Mouse (Mus musculus): ENCODE measurements around the gene Trip10. TPM values are rescaled to one million over a fixed set of nuclear protein-coding genes. Genes with fewer than 3 reads are reported as not detected.

The Trip10 gene
- polyA plus RNA-seq, 1 experiment: not detected

GRCm38 (mm10) chr17:57290671-57291055, 41.4 kb downstream of the Trip10 start:
- no peak for TF ChIP-seq POLR2A (IDR thresholded peaks at IDR 0.05; ENCODE audit: insufficient read depth, low read depth, low read length)
- TF ChIP-seq CTCF (IDR thresholded peaks at IDR 0.05; ENCODE audit: insufficient read depth, low read depth, low read length): no peak
- 83% methylated on average over 7 of the region's 7 CpGs for WGBS
- Histone ChIP-seq H3K27ac (ENCODE audit: insufficient read depth, low read depth, low read length) (no peak overlapping the region), H3K4me1 (ENCODE audit: control insufficient read depth, insufficient read depth, low read length) (no peaks in the 10 kb centered on the region), H3K4me3 (ENCODE audit: insufficient read depth, low read depth, low read length) (no peak overlapping the region)

DNA sequence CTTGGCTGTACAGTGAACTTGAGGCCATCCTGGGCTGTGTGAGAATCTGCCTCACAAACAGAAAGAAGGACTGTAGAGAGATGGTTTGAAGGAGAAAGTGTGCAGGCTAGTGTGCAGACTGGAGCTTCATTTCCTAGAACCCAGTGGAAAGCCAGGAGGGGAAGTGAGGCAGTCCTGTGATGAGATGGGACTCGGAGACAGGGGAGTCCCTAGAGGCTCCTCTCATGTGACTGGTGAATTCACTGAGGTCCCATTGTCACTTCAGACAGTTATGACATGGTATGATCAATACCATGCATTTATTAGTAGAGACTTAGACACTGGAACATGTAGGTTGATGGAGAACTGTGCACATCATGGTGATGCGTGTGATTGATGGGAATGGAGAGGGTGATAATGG, 43.0 kb downstream of the Trip10 start:
- WGBS: 91% methylated on average over 2 of the region's 2 CpGs
- no peak for TF ChIP-seq CTCF (IDR thresholded peaks at IDR 0.05; ENCODE audit: insufficient read depth, low read depth, low read length)
- TF ChIP-seq POLR2A (IDR thresholded peaks at IDR 0.05; ENCODE audit: insufficient read depth, low read depth, low read length): no peak

DNA sequence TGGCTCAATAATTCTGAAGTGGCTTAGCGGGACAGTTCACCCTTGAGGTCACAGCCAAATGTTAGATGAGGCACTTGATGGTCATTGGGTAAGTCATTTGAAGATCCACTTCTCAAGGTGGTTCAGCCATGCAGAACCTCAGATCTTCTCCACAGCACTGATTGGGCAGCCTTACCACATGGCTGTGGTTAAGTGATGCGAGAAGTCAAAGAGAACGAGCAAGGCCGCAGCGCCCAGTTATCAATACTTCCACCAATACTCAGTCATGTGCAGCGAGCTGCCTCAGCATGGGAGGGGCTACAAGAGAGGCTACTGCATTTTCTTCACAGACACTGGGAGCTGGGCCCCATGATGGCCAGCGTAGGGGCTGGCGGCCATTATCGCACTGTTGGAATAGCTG, 43.7 kb downstream of the Trip10 start:
- H3K4me1 ChIP-seq (ENCODE audit: control insufficient read depth, insufficient read depth, low read length): no peaks in the 10 kb centered on the region
- WGBS: 93% methylated on average over 9 of the region's 9 CpGs
- no peak overlapping the region for H3K4me3 ChIP-seq (ENCODE audit: insufficient read depth, low read depth, low read length)
- TF ChIP-seq POLR2A (IDR thresholded peaks at IDR 0.05; ENCODE audit: insufficient read depth, low read depth, low read length) (no peak), CTCF (IDR thresholded peaks at IDR 0.05; ENCODE audit: insufficient read depth, low read depth, low read length) (no peak)
- no peak overlapping the region for H3K27ac ChIP-seq (ENCODE audit: insufficient read depth, low read depth, low read length)

More for the DNA sequence above, 43.0 kb downstream of the Trip10 start:
- H3K4me3 ChIP-seq (ENCODE audit: insufficient read depth, low read depth, low read length): no peak overlapping the region
- H3K27ac ChIP-seq (ENCODE audit: insufficient read depth, low read depth, low read length): no peak overlapping the region
- no peaks in the 10 kb centered on the region for H3K4me1 ChIP-seq (ENCODE audit: control insufficient read depth, insufficient read depth, low read length)

GRCm38 (mm10) chr17:57295935-57296334, 46.7 kb downstream of the Trip10 start:
- 95% methylated on average over 9 of the region's 9 CpGs for WGBS
- Histone ChIP-seq H3K27ac (ENCODE audit: insufficient read depth, low read depth, low read length) (no peak overlapping the region), H3K4me1 (ENCODE audit: control insufficient read depth, insufficient read depth, low read length) (no peaks in the 10 kb centered on the region), H3K4me3 (ENCODE audit: insufficient read depth, low read depth, low read length) (no peak overlapping the region)
- TF ChIP-seq CTCF (IDR thresholded peaks at IDR 0.05; ENCODE audit: insufficient read depth, low read depth, low read length) (no peak), POLR2A (IDR thresholded peaks at IDR 0.05; ENCODE audit: insufficient read depth, low read depth, low read length) (no peak)

DNA sequence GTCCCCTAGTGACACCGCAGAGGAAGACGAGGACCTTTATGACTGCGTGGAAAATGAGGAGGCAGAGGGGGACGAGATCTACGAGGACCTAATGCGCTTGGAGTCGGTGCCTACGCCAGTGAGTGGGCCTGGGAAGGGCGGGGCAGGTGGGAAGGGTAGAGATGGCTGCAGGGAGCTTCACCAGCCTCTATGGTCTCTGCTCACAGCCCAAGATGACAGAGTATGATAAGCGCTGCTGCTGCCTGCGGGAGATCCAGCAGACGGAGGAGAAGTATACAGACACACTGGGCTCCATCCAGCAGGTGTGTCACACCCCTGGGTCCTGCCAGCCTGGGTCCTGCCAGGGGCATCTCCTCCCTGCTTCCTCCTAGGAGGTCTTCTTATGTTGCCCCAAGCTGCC, 47.8 kb downstream of the Trip10 start:
- WGBS: 89% methylated on average over 12 of the region's 12 CpGs
- Histone ChIP-seq H3K4me1 (ENCODE audit: control insufficient read depth, insufficient read depth, low read length) (no peaks in the 10 kb centered on the region), H3K4me3 (ENCODE audit: insufficient read depth, low read depth, low read length) (no peak overlapping the region), H3K27ac (ENCODE audit: insufficient read depth, low read depth, low read length) (no peak overlapping the region)
- TF ChIP-seq POLR2A (IDR thresholded peaks at IDR 0.05; ENCODE audit: insufficient read depth, low read depth, low read length) (no peak), CTCF (IDR thresholded peaks at IDR 0.05; ENCODE audit: insufficient read depth, low read depth, low read length) (no peak)

DNA sequence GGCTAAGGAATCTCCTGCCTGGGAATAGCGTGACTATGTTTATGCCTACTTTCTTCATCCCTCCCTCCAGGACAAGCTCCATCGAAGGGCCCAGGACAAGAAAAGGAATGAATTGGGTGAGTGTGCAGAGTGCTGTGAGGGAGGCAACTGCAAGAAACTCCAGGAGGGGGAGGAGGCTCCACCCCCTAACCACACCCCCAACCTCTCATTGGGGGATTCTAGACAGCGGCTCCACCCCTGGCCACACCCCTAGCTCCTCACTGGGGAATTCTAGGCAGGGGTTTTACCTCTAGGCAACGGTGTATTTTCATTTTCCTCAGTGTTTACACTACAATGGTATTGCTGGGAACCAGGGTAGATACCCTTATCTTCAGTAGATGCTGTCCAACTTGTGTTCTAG, 56.3 kb downstream of the Trip10 start:
- TF ChIP-seq CTCF (IDR thresholded peaks at IDR 0.05; ENCODE audit: insufficient read depth, low read depth, low read length): no peak
- no peak for TF ChIP-seq POLR2A (IDR thresholded peaks at IDR 0.05; ENCODE audit: insufficient read depth, low read depth, low read length)
- no peak overlapping the region for H3K27ac ChIP-seq (ENCODE audit: insufficient read depth, low read depth, low read length)
- WGBS: 69% methylated on average over 4 of the region's 4 CpGs
- no peak overlapping the region for H3K4me3 ChIP-seq (ENCODE audit: insufficient read depth, low read depth, low read length)
- peaks cover 2% of the 10 kb centered on the region; the same call in 1 of the 2 replicates for H3K4me1 ChIP-seq (ENCODE audit: control insufficient read depth, insufficient read depth, low read length)

- H3K4me1 ChIP-seq (ENCODE audit: control insufficient read depth, insufficient read depth, low read length): peaks cover 2% of the 10 kb centered on the region; the same call in 1 of the 2 replicates
- 90% methylated on average over 6 of the region's 6 CpGs for WGBS
- no peak overlapping the region for H3K27ac ChIP-seq (ENCODE audit: insufficient read depth, low read depth, low read length)
- TF ChIP-seq CTCF (IDR thresholded peaks at IDR 0.05; ENCODE audit: insufficient read depth, low read depth, low read length): no peak
- no peak for TF ChIP-seq POLR2A (IDR thresholded peaks at IDR 0.05; ENCODE audit: insufficient read depth, low read depth, low read length)
- H3K4me3 ChIP-seq (ENCODE audit: insufficient read depth, low read depth, low read length): no peak overlapping the region
Measured at GRCm38 (mm10) chr17:57307074-57307473, 57.8 kb downstream of the Trip10 start.

GRCm38 (mm10) chr17:57311801-57312200, 62.5 kb downstream of the Trip10 start:
- WGBS: 46% methylated on average over 13 of the region's 13 CpGs
- no peak for TF ChIP-seq CTCF (IDR thresholded peaks at IDR 0.05; ENCODE audit: insufficient read depth, low read depth, low read length)
- TF ChIP-seq POLR2A (IDR thresholded peaks at IDR 0.05; ENCODE audit: insufficient read depth, low read depth, low read length): no peak
- Histone ChIP-seq H3K27ac (ENCODE audit: insufficient read depth, low read depth, low read length) (no peak overlapping the region), H3K4me1 (ENCODE audit: control insufficient read depth, insufficient read depth, low read length) (no peaks in the 10 kb centered on the region), H3K4me3 (ENCODE audit: insufficient read depth, low read depth, low read length) (no peak overlapping the region)

Other genes with a start within 250 kb of the Trip10 start
- not detected in 2 replicates for gene Pspn, start 249.4 kb upstream of the Trip10 start, polyA plus RNA-seq (2012; ENCODE audit: insufficient read depth, insufficient read length, low replicate concordance, missing spikeins)
- gene Gtf2f1, start 238.2 kb upstream of the Trip10 start, polyA plus RNA-seq (2012; ENCODE audit: insufficient read depth, insufficient read length, low replicate concordance, missing spikeins): not detected in 2 replicates
- not detected in 2 replicates for gene Gm17949, start 238.0 kb upstream of the Trip10 start, polyA plus RNA-seq (2012; ENCODE audit: insufficient read depth, insufficient read length, low replicate concordance, missing spikeins)
- 183 TPM in 1 of 2 replicates, not detected in the other for gene Khsrp, start 217.9 kb upstream of the Trip10 start, polyA plus RNA-seq (2012; ENCODE audit: insufficient read depth, insufficient read length, low replicate concordance, missing spikeins)
- gene Slc25a41, start 207.8 kb upstream of the Trip10 start, polyA plus RNA-seq (2012; ENCODE audit: insufficient read depth, insufficient read length, low replicate concordance, missing spikeins): not detected in 2 replicates
- not detected in 2 replicates for gene Crb3, start 190.3 kb upstream of the Trip10 start, polyA plus RNA-seq (2012; ENCODE audit: insufficient read depth, insufficient read length, low replicate concordance, missing spikeins)
- gene Slc25a23, start 189.6 kb upstream of the Trip10 start, polyA plus RNA-seq (2012; ENCODE audit: insufficient read depth, insufficient read length, low replicate concordance, missing spikeins): 526 and 583 TPM in 2 replicates
- not detected in 2 replicates for gene Dennd1c, start 170.9 kb upstream of the Trip10 start, polyA plus RNA-seq (2012; ENCODE audit: insufficient read depth, insufficient read length, low replicate concordance, missing spikeins)
- gene Tubb4a, start 161.7 kb upstream of the Trip10 start, polyA plus RNA-seq (2012; ENCODE audit: insufficient read depth, insufficient read length, low replicate concordance, missing spikeins): 276 TPM in 1 of 2 replicates, not detected in the other
- gene Tnfsf9, start 144.1 kb upstream of the Trip10 start, polyA plus RNA-seq (2012; ENCODE audit: insufficient read depth, insufficient read length, low replicate concordance, missing spikeins): not detected in 2 replicates
- gene Cd70, start 99.7 kb upstream of the Trip10 start, polyA plus RNA-seq (2012; ENCODE audit: insufficient read depth, insufficient read length, low replicate concordance, missing spikeins): not detected in 2 replicates
- gene Tnfsf14, start 55.3 kb upstream of the Trip10 start, polyA plus RNA-seq (2012; ENCODE audit: insufficient read depth, insufficient read length, low replicate concordance, missing spikeins): not detected in 2 replicates
- gene C3, start 21.3 kb upstream of the Trip10 start, polyA plus RNA-seq (2012; ENCODE audit: insufficient read depth, insufficient read length, low replicate concordance, missing spikeins): not detected in 2 replicates
- gene Gpr108, start 1.0 kb upstream of the Trip10 start, polyA plus RNA-seq (2012; ENCODE audit: insufficient read depth, insufficient read length, low replicate concordance, missing spikeins): not detected in 2 replicates
- 215 TPM in 1 of 2 replicates, not detected in the other for gene Vav1, start 29.6 kb downstream of the Trip10 start, polyA plus RNA-seq (2012; ENCODE audit: insufficient read depth, insufficient read length, low replicate concordance, missing spikeins)
- gene Adgre1, start 109.2 kb downstream of the Trip10 start, polyA plus RNA-seq (2012; ENCODE audit: insufficient read depth, insufficient read length, low replicate concordance, missing spikeins): not detected in 2 replicates